Mouse (Mus musculus) granulocyte monocyte progenitor cell, adult 5-6 weeks (primary cell): ENCODE measurements around the gene Fam13c. TPM values are rescaled to one million over a fixed set of nuclear protein-coding genes. Genes with fewer than 3 reads are reported as not detected.

Experiments used
- ATAC-seq: replicated peaks from 2 replicates; pipeline ENCODE4 v1.8.0; 2016; ENCODE audit warnings: mild to moderate bottlenecking, moderate TSS enrichment, inconsistent platforms; ENCODE audit not compliant: poor library complexity, severe bottlenecking
- total RNA-seq, 2 experiments: library from RNA; stranded (forward) in 1 of 2; stranded (reverse) in 1 of 2; fragments of 200-712, 200-1000 nt in 1 of 2; fragments of >200 nt in 1 of 2; fragmentation: Nextera tagmentation in 1 of 2; gene quantifications; 2 replicates each; pipeline ENCODE4 v1.2.3; 2014 to 2017

Fam13c gene
- total RNA-seq, 2 experiments from 2014 or later = not detected

GRCm38 (mm10) chr10:70455886-70456305, 15.6 kb downstream of the Fam13c start:
- no peak for ATAC-seq

GRCm38 (mm10) chr10:70458574-70459263, 18.4 kb downstream of the Fam13c start:
- ATAC-seq = no peak

DNA sequence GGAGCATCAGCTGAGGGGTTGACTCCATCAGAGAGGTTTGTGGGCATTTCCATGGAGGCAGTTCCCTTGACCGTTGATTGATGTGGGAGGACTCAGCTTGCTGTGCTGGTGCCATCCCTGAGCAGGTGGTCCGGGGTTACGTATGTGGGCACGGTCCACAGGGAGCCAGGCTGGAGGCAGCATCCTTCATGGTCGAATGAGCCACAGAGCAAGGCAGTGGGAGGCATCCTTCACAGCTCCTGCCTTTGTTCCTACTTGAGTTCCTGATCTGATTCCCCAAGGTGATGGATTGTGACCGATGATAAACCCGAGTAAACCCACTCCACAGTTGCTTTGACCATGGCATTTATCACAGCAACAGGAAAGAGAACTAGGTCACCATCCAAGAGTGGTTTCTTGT, 25.4 kb downstream of the Fam13c start:
- ATAC-seq = no peak

DNA sequence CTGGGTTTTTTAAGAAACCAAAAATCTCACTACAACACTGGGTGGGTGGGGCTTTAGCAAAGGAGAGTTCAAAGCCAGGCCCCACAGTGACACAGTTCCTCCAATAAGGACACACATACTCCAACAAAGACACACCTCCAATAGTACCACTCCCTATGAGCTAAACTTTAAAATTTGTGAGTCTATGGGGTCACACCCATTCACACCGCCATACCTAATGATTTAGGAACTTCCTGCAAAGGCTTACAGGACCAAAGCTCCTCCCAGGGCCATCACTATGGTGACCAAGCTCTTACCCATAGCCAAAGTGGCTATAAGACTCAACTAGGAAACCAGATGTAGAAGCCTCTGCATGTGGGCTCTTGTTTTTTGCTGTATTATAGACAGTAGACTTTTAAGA, 30.6 kb downstream of the Fam13c start:
- no peak for ATAC-seq

DNA sequence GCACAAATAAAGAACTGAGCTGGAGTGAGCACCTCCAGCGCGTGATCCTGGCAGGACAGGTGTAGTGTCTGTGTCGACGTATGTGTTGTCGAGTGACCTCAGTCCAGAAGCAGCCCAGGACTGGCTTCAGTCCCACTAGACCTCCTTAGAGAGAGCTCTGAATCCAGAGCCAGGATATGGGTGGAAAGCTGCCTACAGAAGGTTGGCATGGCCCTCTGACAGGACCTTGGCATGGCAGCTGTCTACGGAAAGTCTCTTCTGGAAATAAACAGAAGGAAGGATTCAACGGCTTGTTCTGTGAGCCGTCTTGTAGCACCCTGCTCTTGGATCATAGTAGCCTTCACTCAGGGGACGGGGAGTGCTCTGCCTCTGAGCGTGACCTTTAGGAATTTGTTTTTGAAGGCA, 37.5 kb downstream of the Fam13c start:
- no peak for ATAC-seq

- no peak for ATAC-seq
These were observed 43.5 kb downstream of the Fam13c start for GRCm38 (mm10) chr10:70483736-70484135.

DNA sequence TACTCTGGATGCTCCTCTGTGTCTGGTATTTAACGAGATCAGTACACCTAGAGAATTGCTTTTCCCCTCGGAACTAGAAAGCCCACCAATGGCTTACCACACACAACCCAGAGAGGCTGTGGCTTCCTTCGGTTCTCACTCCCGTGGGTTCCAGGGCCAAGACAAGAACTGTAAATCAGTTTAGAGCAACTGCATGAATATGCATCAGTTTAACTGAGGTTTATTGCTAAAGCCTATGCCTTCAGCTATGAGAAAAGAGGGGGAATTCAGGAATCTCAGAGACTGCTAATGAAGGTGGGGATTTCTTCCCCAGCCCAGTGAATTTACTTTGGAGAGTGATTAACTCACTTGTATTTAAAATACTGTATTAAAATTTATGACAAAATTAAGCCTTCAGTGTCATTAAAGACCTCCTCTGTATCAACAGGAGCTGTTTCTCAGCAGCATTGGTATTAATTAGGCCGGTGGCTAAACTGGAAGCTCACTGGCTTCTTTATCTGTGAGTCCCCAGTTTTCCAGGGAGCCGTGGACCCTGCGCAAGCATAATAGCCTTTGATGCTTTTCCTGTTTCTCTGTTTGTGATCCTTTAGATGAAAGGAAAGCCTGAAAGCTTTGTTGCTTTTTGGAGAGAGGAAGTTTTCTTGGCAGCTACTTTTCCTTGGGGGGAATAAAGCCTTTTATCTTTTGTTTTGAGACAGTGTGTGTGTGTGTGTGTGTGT, 44.4 kb downstream of the Fam13c start:
- ATAC-seq = no peak

- no peak for ATAC-seq
These were observed 45.0 kb downstream of the Fam13c start for GRCm38 (mm10) chr10:70485287-70485612.

DNA sequence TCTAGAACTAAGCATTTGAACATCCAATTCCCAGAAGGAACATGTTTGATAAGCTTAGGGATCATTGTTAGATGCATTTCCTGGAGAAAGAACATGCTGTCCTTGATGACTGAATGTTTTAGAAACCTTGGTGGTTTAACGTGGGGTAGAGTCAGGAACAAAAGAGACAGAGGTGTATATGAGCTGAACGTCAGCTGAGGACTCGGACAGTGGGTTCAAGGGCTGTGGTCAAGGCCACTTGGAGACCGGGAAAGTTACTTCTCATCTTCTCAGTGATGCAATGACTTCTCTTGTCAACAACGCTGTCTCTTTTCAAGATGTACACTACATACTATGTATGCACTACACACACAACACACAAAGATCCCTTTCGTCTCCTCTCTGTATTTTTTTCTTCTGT, 46.4 kb downstream of the Fam13c start:
- no peak for ATAC-seq

GRCm38 (mm10) chr10:70493891-70494290, 53.6 kb downstream of the Fam13c start:
- ATAC-seq = no peak

DNA sequence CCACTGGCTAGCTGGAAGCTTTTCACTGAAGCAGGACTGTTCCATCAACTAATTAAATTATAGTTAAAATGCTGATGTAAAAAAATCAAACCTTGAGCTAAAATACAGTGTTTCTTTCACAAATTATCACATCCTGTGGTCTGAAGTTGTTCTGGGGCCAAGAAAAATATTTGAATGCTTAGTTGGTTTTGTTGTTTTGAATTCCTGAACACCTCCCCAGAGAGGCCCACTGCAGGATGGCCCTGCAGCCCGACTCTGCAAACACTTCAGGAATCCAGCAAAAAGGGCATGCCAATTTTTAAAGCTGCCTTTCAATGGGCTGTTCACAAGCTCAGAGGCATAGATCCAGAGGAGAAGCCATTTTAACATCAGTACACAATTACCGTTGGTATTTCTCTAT, 54.2 kb downstream of the Fam13c start:
- ATAC-seq = no peak

DNA sequence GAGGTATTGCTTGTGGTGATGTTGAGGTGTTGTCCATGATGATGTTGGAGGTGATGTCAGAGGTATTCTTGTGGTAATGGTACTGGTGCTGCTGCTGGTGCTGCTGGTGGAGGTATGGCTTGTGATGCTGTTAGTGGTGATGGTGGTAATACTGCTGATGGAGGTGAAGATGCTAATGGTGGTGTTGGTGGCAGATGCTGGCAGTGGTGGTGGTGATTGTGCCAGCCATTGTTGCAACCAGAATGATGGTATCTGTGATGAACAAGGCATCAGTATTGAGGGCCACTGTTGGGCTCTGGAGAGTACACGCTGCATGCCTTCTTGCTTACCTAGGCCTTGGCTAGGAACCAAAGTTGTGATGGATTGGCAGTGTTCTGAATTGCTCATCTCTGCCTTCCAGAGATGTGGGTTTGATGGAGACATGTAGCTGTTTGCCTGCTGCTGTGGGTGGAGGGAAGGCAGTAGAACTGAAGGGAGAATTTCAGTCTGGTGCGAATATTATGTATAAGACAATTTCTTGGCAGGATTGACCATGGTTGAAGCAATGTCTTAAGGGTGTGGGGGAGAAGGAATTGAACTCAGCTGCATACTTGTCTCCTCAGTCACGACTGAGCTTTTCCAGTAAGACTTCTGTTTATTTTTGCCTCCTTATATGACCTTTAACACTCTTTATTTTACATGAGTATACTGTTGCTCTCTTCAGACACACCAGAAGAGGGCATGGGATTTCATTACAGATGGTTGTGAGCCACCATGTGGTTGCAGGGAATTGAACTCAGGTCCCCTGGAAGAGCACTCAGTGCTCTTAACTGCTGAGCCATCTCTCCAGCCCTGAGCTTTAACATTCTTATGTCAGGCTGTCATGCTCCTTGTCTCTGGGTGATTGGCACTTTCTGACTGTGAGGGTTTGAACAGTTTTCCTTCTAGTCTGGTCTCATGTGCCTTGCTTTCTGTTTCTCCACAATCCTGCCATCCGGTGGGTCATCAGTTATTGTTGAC, 55.1 kb downstream of the Fam13c start:
- ATAC-seq = no peak

GRCm38 (mm10) chr10:70496938-70497337, 56.7 kb downstream of the Fam13c start:
- no peak for ATAC-seq

- no peak for ATAC-seq
These were observed 58.0 kb downstream of the Fam13c start for GRCm38 (mm10) chr10:70498328-70498727.

DNA sequence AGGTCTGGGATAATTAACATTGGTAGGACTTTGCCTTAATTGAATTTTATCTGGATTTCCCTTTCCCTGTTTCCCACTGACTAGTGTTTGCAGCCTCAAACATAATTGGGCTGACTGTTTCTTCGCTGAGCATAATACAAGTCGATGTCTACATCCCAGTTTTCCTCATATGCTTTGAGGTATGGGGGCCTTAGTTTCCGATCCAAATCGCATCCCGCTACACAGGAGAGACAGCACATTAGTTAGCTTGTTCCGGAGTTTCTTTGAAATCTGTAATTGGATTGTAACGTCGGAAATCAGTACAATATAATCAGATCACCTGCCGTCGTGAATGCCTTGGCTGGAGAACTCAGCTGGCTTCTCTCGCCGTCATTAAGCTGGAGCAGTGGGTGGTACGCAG, 59.0 kb downstream of the Fam13c start:
- no peak for ATAC-seq

GRCm38 (mm10) chr10:70504871-70505270, 64.6 kb downstream of the Fam13c start:
- no peak for ATAC-seq

- ATAC-seq = no peak
These were observed 65.1 kb downstream of the Fam13c start for GRCm38 (mm10) chr10:70505395-70505794.

GRCm38 (mm10) chr10:70505842-70506241, 65.6 kb downstream of the Fam13c start:
- no peak for ATAC-seq

DNA sequence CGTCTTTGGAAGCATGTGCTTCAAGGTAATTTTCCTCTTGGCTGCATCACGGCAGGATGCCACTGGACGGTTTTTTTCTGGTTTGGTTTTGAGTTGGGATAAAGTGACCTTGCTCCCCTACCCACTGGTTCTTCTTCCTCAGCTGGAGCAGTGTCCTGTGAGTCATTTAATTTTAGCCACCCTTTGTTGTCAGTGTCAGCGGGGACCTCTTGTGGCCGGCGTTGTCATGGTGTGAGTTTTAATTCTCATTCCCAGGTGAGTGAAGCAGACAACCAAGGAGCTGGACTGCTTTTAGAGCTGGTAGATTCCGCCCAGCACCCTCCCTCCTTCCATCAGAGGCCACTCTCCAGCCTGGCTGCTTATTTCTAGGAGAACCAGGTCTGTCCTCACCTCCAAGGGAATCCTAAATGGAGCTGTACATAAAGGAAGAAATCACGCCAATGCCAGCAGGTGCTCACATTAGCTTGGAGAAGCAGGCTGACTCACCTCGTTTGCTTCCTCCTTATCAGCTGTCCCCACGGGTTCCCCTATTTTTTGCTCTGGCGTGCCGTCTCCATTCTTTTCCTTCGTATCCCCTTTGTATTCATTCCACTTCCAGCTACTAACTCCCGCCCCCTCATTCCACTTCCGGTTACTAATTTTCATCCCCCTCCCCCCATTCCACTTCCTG, 66.4 kb downstream of the Fam13c start:
- ATAC-seq = no peak

- no peak for ATAC-seq
These were observed 67.6 kb downstream of the Fam13c start for GRCm38 (mm10) chr10:70507880-70508279.
